Mouse (Mus musculus) adrenal gland, postnatal 25 days (tissue): ENCODE results near the gene Ehmt1. TPM values are rescaled to one million over a fixed set of nuclear protein-coding genes. Genes with fewer than 3 reads are reported as not detected.

ENCODE experiments used
- DNase-seq: peaks from one replicate; pipeline ENCODE4 v3.0.0; 2021; ENCODE audit warnings: mixed read lengths
- microRNA-seq, 2 experiments: library from miRNA; unstranded; fragments of <30 nt; microRNA quantifications; one replicate each; pipeline ENCODE4 v1.2.0; 2021
- total RNA-seq: library from RNA; stranded (reverse); gene quantifications from 2 replicates; pipeline ENCODE4 v1.2.3, GENCODE M21; 2021

Gene Ehmt1
- total RNA-seq, 1 experiment from 2014 or later: 70.1 TPM

DNA sequence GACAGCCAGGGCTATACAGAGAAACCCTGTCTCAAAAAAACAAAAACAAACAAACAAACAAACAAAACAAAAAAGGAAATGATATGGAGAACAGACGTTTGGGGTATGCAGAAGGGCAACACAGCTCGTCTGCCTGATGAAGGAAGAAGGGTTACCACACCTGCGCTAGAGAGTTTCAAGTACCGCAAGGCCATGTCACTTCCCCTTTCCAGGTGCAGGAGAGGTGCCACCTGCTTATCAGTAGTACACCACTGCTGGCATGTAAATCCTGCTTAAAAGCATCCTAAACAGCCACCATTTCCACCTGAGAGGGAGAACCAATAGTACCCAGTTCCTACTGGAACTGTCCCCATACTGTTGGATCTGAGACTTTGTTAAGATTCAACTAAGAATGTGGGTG lies 113.8 kb downstream of the Ehmt1 start:
- no peak for DNase-seq

DNA sequence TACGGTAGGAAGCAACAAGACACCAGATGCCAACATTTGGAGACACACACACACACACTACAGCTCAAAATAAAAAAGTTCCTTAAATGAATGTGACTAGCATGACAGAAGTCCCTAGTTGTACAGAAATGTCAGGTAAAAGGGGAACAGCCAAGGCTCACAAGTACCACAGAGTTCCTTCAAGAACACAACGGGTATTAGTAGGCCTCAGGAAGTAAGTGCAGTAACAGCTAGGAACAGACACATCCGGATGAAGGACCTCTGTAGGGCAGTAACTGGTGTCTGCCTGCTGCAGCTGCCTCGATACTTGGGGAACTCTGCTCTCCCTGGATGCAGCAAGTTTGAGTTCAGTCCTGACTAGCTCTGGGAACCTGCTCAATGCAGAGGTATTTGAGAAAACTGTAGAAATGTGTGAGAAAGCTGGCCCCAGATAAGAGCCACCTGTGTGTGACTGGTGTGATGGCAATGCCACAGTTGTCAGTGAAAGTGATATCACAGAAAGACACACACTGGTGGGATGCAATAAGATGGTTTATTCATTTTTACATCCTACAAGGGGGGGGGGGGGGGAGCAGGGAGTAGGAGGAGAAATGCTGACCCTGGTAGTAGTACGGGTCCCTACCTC lies 122.5 kb downstream of the Ehmt1 start:
- no peak for DNase-seq

DNA sequence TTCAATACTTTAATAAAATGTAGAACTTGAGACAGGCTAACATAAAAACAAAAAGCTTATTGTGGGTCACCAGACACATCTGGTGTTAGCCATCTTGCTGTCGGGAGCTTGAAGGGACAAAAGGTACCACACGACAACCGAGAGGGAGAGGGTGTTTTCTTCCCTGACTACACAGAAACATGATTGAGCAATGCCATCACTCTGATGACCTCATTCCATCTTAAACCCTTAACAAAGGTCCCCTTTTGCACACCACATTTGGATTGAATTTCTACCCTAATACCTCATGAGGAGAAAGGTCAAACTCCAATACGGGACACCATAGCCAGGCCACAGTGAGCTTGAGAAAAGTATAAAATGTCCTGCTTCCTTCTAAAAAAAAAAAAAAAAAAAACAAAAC lies 132.2 kb downstream of the Ehmt1 start:
- DNase-seq: no peak

DNA sequence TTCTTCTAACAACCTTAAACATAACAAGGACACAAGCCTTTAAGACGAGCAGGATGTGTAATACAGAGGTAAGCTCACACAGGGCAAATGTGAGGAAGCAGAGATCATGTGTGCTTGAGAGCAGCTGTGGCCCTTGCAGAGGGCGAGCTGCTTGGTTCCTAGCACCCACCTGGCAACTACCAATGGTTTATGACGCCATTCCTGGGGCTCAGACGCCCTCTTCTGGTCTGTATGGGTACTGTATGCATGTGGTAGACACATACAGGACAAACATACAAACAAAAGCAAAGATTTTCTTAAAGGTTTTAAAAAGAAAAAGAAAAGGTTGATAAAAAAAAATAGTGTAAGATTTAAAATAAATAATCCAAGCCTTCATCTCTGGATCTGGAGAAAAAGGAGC lies 138.2 kb downstream of the Ehmt1 start:
- DNase-seq: no peak

DNA sequence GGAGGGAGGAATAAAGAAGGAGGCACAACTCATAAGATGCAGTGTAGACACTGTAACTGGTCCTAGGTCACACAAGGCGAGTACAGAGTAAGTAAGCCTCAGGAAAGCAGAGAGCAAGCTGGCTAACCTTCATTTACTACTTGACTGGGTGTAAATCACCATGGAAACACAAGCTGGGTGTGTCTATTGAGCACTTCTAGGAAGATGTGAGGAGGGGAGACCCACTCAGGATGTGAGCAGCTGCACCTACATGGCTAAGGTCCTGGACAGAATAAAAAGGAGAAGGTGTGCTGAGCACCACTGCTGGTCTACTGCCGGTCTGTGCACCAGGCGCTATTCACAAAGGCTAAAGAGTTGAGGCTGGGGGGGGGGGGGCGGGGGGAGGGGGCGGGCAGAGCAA lies 142.6 kb downstream of the Ehmt1 start:
- no peak for DNase-seq

DNA sequence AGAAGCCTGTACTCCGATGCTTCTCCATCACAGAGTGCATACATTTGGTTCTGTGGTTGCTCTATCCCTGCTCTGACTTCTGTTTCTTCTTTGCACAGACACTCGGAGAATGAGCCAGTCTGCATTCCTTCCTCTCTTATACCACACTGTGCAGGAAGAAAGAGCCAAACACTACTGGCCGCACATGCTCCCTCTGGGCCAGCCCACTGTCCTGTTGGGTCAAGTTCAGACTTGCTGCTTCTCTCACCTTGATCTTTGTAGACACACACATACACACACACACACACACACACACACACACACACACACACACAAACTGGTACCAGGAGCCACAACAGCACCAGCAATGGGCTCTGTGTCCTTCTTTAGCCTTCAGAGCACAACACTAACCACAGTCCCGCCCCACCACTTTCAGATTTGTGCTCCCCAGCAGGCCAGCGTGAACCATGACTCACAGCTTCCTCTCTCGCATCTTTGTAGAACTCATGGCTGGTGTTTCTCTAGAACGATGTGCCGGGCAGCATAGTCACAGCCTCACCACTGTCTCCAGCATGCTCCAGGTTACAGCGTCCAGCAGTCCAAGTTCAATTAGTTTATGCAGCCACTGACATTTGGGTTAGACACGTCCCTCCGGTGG lies 143.3 kb downstream of the Ehmt1 start:
- DNase-seq: no peak

DNA sequence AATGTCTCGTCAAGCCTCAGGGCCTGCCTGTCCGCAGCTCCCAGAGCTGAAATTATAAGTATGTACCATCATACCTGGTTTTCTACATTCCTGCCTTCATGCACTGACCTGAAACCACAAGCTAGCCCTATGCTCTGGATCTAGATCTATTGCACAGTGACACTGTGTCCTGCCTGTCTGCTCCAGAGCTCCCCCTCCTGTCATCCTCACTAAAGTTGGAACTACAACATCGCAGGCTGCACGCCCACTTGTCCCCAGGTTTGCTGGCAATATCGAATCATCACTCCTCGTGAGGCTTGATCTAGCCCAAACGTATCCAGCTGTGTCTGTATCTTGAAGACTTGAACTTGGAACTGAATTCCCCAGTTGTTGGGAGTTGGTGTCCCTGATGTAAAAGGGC lies 144.6 kb downstream of the Ehmt1 start:
- no peak for DNase-seq

DNA sequence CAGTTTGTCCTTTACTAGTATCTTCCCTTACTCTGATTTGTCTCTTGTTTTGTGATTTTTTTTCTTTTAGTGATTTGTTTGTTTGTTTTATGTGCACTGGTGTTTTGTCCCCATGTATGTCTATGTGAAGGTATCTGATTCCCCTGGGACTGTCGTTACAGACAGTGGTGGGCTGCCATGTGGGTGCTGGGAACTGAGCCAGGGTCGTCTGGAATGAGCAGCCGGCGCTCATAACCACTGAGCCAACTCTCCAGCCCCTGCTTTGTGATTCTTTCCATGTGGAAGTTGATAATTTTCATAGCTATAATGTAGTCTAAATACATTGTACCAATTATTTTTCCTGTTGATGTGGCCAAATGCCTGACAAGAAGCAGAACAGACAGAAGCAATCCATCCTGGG lies 148.6 kb downstream of the Ehmt1 start:
- no peak for DNase-seq

DNA sequence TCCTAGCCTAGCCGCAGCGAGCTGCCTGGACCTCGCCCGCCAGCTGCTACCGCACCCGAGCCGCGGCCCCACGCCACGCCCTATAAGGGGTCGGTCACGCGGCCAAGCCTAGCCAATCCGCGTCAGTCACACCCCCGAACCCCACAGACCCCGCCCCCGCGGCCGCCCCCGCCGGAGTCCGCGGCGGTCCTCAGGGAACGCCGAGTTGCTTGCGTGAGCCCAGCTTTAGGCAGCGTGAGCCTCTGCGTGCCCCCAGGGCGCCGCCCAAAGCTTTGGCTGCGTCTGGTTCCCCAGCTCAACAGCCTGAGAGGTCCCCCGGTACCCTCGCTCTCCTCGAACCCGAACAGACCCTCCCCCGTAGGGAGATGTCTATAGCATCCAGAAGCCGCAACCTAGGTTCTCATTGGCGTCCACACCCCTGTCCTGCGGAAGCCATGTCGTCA lies 156.3 kb downstream of the Ehmt1 start, which contains the start of gene Cacna1b:
Gene Cacna1b, minus strand, starts transcription at position 38 of the 443 bp plus-strand sequence.
- peak; percentile 68 for DNase-seq

DNA sequence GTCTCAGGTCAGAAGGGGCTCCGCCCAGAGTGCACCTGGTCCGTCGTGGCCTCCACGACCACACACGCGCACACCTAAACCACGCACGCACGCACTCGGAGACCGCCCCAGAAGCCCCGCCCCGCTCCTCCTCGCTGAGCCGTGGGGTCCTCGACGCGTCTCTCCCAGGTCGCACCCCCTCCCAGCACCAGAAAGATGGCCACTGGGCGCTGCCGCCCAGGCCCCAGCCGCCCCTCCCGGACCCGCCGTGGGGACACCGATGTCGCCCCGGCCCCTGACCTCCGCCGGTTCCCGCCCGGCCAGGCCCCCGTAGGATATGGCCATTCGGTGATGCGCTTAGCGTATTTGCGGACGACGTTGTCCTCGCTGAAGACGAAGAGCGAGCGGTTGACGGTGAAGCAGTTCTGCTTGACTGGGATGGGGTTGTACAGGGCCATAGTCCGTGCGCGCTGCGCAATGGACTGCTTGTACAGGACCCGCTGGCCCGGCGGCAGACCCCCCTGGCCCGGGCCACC lies 156.9 kb downstream of the Ehmt1 start:
- DNase-seq: peak; percentile 12

DNA sequence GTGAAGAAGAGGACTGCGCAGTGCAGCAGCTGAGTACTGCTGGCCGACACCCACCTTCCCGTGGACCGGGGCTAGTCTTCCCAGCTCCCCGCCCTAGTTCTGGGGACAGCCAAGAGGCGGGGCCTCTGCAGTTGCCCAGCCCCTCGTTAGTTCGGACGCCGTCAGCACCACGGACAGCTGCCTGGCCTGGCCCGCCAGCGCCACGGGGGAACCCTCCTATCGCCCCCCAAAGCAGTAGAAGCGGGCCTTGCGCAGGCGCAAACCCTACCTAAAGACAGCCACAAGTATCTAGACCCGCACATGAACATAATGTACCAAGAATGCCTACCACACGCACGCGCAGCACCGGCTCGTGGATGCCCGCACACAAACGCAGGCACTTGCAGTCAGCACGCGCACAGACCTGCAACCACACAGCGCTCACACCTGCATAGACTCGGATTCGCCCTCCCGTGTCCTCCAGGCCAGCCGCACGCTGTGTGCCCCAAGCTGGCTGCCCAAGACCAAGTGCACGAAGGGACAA lies 157.4 kb downstream of the Ehmt1 start:
- peak; percentile 70 for DNase-seq

DNA sequence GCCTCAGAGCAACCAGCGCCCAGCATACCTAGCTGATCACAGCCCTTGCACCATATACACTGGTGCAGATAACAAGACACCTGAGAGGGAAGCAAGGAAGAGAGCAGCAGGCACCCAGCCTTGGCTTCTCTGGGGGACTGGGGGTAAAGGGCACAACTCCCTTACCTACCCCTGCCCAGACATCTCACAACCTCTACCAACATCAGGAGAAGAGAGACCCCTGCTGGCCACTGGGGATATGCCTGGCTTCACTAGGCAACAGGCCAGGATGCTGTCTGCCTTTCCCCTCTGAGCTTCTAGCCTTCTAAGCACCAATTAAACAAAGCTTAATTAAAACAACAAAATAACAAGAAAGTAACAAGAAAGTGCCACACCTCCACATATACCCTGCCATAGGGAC lies 164.1 kb downstream of the Ehmt1 start:
- DNase-seq: peak; percentile 48

DNA sequence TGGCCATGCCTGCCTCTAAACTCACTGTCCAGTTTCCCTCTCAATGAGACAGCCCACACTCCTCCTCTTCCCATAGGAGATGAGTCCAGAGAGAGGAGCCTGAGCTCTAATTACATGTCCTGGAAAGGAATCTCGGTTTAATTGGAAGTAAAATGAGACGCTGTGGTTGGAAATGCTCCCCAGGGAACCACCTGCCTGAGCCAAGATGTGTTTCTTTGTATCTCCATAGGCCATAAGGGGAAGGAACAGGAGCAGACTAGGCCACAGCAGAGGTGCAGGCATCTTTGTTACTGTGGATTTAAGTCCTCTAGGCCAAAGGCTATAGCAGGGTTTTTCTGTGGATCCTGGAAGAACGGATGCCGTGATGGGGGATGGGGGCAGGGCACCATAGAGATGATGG lies 166.8 kb downstream of the Ehmt1 start:
- DNase-seq: no peak

DNA sequence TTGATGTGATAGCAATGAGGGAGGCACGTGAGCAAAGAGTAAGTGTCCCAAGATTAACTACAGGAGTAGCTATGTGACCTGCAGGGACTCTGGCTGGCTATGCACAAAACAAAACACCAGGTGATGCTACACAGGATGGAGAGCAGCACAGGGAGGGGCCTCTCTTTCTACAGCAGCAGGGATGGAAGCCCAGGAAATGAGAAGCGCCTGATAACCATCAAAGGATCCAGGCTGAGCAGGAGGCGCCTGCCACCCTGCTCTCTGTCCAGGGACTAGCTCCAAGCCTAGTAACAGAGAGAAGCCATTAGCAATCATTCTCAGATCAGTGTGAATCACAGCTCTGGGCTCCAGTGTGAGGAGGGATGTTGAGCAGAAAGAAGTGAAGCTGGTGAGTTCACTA lies 169.4 kb downstream of the Ehmt1 start:
- no peak for DNase-seq

DNA sequence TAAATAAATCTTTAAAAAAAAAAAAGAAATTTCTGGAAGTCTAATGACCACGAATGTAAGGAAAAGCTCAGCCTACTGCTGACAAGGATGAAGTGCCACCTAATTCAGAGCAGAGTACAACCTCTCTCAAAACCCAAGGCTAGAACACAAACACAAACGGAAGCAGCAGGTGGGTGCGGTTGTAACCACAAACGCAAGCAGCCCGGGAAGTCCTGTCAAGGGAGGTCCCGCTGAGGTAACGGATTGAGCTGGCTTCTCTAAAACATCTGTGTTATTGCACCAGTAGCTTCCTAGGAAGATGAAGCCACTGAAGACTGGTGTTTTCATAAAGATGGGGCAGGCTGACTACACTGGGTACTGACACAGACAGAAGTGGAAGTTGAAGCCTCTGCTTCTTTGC lies 171.5 kb downstream of the Ehmt1 start:
- no peak for DNase-seq

Small RNA genes lying within 50 kb of the gene (microRNA-seq; reads per million reads assigned to microRNA genes)
- gene Gm22875: 0 reads per million in 2 experiments

Other genes with a start within 250 kb of the Ehmt1 start
- gene Cacna1b, start 156.5 kb downstream of the Ehmt1 start, total RNA-seq: 1.4 and 3.0 TPM in 2 replicates
- 16.2 and 26.4 TPM in 2 replicates for gene Arrdc1, start 15.6 kb upstream of the Ehmt1 start, total RNA-seq
- 21.3 and 26.6 TPM in 2 replicates for gene Zmynd19, start 30.2 kb upstream of the Ehmt1 start, total RNA-seq
- gene Dph7, start 42.8 kb upstream of the Ehmt1 start, total RNA-seq: 9.6 and 15.5 TPM in 2 replicates
- 87.6 and 101 TPM in 2 replicates for gene Mrpl41, start 55.5 kb upstream of the Ehmt1 start, total RNA-seq
- 74.0 and 81.1 TPM in 2 replicates for gene Pnpla7, start 56.4 kb upstream of the Ehmt1 start, total RNA-seq
- gene Nsmf, start 134.7 kb upstream of the Ehmt1 start, total RNA-seq: 49.8 and 51.3 TPM in 2 replicates
- 2.1 TPM in 1 of 2 replicates, not detected in the other for gene Entpd8, start 160.7 kb upstream of the Ehmt1 start, total RNA-seq
- not detected in 2 replicates for gene Noxa1, start 175.5 kb upstream of the Ehmt1 start, total RNA-seq